Mouse (Mus musculus) midbrain, embryonic 11.5 days (tissue): ENCODE measurements around the gene Scaf1. TPM values are rescaled to one million over a fixed set of nuclear protein-coding genes. Genes with fewer than 3 reads are reported as not detected.

ENCODE experiments used
- ATAC-seq: fragments of 200-750 bp; cut with Nextera tagmentation; 2 replicates; pipeline ENCODE4 v1.8.0; 2017; ENCODE audit warnings: moderate TSS enrichment, moderate library complexity; ENCODE audit not compliant: low FRiP score
- DNase-seq: peaks from one replicate; pipeline ENCODE4 v3.0.0; 2015; ENCODE audit warnings: low spot score; ENCODE audit errors: missing footprints
- H3K27ac ChIP-seq: fragments of 300-500 bp; sonication (generic); 2 replicates; pipeline ENCODE4 v1.5.1; 2014; ENCODE audit warnings: low read depth, low read length
- H3K27me3 ChIP-seq: fragments of 300-500 bp; sonication (generic); 2 replicates; pipeline ENCODE4 v1.6.1; 2014; ENCODE audit warnings: mild to moderate bottlenecking, low read length, moderate library complexity, mixed read lengths; ENCODE audit not compliant: control insufficient read depth, insufficient read depth
- H3K36me3 ChIP-seq: fragments of 300-500 bp; sonication (generic); 2 replicates; pipeline ENCODE4 v1.6.1; 2014; ENCODE audit warnings: mild to moderate bottlenecking, low read length, moderate library complexity, mixed read lengths; ENCODE audit not compliant: control insufficient read depth, insufficient read depth
- H3K4me1 ChIP-seq: fragments of 300-500 bp; sonication (generic); 2 replicates; pipeline ENCODE4 v1.6.1; 2014; ENCODE audit warnings: low read length; ENCODE audit not compliant: control insufficient read depth, insufficient read depth
- H3K4me2 ChIP-seq: fragments of 300-500 bp; sonication (generic); 2 replicates; pipeline ENCODE4 v1.6.1; 2014; ENCODE audit warnings: mild to moderate bottlenecking, moderate library complexity
- H3K4me3 ChIP-seq: fragments of 300-500 bp; sonication (generic); 2 replicates; pipeline ENCODE4 v1.5.1; 2014; ENCODE audit warnings: low read depth, low read length
- H3K9ac ChIP-seq: fragments of 300-500 bp; sonication (generic); 2 replicates; pipeline ENCODE4 v1.6.1; 2014; ENCODE audit warnings: low read length
- H3K9me3 ChIP-seq: fragments of 300-500 bp; sonication (generic); 2 replicates; pipeline ENCODE4 v1.6.1; 2016; ENCODE audit warnings: low read length; ENCODE audit not compliant: control insufficient read depth
- WGBS: fragments of 180-500 bp; shearing (Covaris S2); extraction: QIAGEN DNeasy Blood & Tissue Kit; methylation state at CpG from one replicate; pipeline ENCODE4 v1.1.7; 2014; 5-methylcytosine and 5-hydroxymethylcytosine counted together
- polyA plus RNA-seq: library from polyadenylated mRNA; unstranded; fragments of >200 nt; fragmentation: Nextera tagmentation; extraction: Ambion mirVana; gene quantifications from 2 replicates; pipeline ENCODE4 v1.2.1, GENCODE M21; 2014

Gene Scaf1
- polyA plus RNA-seq, 1 experiment from 2014 or later: 43.6 TPM

DNA sequence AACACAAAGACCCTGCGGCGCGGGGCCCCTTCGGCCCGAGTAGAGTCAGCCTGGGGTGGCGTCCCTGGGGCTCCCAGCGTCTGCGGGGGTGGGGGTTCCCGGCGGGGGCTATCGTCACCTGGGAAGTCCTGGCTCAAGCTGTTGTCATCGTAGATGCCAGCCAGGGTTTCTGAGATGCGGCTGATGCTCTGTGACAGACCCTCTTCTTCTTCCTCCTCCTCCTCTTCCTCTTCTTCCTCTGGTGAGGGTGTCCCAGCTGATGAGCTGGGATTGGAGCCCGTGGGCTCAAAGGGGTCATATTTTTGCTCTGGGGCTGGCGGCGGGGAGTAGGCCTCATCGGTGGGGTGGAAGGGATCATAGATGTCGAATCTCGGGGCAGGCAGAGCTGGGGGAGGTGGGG is 7.8 kb downstream of the Scaf1 start:
- Histone ChIP-seq H3K27ac (no peak overlapping the region), H3K4me2 (no peak overlapping the region), H3K27me3 (no peaks in the 10 kb centered on the region), H3K36me3 (peaks cover 57% of the 10 kb centered on the region), H3K9ac (no peak overlapping the region), H3K9me3 (no peaks in the 10 kb centered on the region), H3K4me3 (no peak overlapping the region), H3K4me1 (no peaks in the 10 kb centered on the region)
- WGBS: 94% methylated on average over 19 of the region's 19 CpGs
- DNase-seq: no peak
- ATAC-seq: no peak

- WGBS: 91% methylated on average over 30 of the region's 30 CpGs
- DNase-seq (no peak), ATAC-seq (no peak)
- Histone ChIP-seq H3K27ac (no peak overlapping the region), H3K9ac (no peak overlapping the region), H3K9me3 (no peaks in the 10 kb centered on the region), H3K4me3 (no peak overlapping the region), H3K4me2 (no peak overlapping the region), H3K36me3 (peaks cover 62% of the 10 kb centered on the region), H3K4me1 (no peaks in the 10 kb centered on the region), H3K27me3 (no peaks in the 10 kb centered on the region)
These were observed 8.3 kb downstream of the Scaf1 start for GRCm38 (mm10) chr7:45007846-45008245.

DNA sequence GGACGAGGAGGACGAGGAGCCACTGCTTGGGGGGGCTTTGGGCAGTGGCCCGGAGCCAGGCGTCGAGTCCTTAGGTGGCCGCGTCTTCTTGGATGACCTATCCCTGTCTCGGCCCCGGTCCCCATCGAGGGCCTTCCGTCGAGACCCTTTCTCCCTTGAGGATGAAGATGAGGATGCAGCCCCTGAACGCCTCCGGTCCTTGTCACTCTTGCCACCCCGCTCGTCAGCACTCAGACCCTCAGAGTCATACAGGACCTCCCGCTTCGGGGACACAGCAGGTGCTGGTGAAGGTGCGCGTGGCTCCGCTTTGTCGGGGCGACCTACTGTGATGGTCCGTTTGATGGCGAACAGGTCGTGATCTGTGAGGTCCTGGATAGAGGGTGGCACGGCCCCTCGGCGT is 9.0 kb downstream of the Scaf1 start:
- H3K27me3 ChIP-seq: no peaks in the 10 kb centered on the region
- no peaks in the 10 kb centered on the region for H3K4me1 ChIP-seq
- H3K4me2 ChIP-seq: no peak overlapping the region
- H3K9ac ChIP-seq: no peak overlapping the region
- 95% methylated on average over 29 of the region's 29 CpGs for WGBS
- no peak overlapping the region for H3K4me3 ChIP-seq
- no peak overlapping the region for H3K27ac ChIP-seq
- H3K9me3 ChIP-seq: no peaks in the 10 kb centered on the region
- no peak for ATAC-seq
- peaks cover 62% of the 10 kb centered on the region for H3K36me3 ChIP-seq
- no peak for DNase-seq

DNA sequence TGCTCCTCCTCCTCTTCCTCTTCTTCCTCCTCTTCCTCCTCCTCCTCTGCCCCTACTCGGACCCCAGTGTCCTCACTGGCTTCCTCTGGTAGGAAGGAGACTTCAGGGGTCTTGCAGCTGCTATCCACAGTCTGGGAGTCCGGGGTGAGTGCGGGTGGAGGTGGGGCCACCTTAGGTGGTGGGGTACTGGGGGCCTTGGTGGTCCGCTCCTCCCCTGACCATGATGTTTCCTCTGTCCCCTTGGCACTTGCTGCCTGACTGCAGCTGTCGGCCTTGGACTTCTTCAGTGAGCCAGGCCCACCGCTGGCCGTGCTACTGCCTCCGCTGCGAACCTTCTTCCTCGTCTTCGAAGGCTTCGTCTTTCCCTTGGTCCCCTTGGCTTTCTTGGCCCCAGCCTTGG is 9.7 kb downstream of the Scaf1 start:
- Histone ChIP-seq H3K27ac (no peak overlapping the region), H3K36me3 (peaks cover 63% of the 10 kb centered on the region), H3K27me3 (no peaks in the 10 kb centered on the region), H3K4me2 (no peak overlapping the region), H3K4me1 (no peaks in the 10 kb centered on the region), H3K9me3 (no peaks in the 10 kb centered on the region), H3K9ac (no peak overlapping the region), H3K4me3 (no peak overlapping the region)
- ATAC-seq (no peak), DNase-seq (no peak)
- WGBS: 95% methylated on average over 12 of the region's 12 CpGs

- no peak overlapping the region for H3K4me3 ChIP-seq
- H3K36me3 ChIP-seq: peaks cover 63% of the 10 kb centered on the region
These were observed 10.7 kb downstream of the Scaf1 start for GRCm38 (mm10) chr7:45005321-45005992.

GRCm38 (mm10) chr7:45004546-45004945 is 11.6 kb downstream of the Scaf1 start:
- H3K27ac ChIP-seq: no peak overlapping the region
- peaks cover under 1% of the 10 kb centered on the region; the same call in 1 of the 2 replicates for H3K4me1 ChIP-seq
- WGBS: 85% methylated on average over 3 of the region's 3 CpGs
- no peak overlapping the region for H3K4me2 ChIP-seq
- H3K4me3 ChIP-seq: no peak overlapping the region
- DNase-seq: no peak
- no peaks in the 10 kb centered on the region for H3K27me3 ChIP-seq
- H3K9me3 ChIP-seq: no peaks in the 10 kb centered on the region
- no peak for ATAC-seq
- no peak overlapping the region for H3K9ac ChIP-seq
- peaks cover 61% of the 10 kb centered on the region for H3K36me3 ChIP-seq

More at GRCm38 (mm10) chr7:45005321-45005992, 10.7 kb downstream of the Scaf1 start:
- Histone ChIP-seq H3K9me3 (no peaks in the 10 kb centered on the region), H3K9ac (no peak overlapping the region), H3K27ac (no peak overlapping the region), H3K4me2 (no peak overlapping the region), H3K27me3 (no peaks in the 10 kb centered on the region), H3K4me1 (no peaks in the 10 kb centered on the region)
- WGBS: 91% methylated on average over 6 of the region's 6 CpGs
- no peak for DNase-seq
- ATAC-seq: no peak

- no peak overlapping the region for H3K9ac ChIP-seq
- H3K36me3 ChIP-seq: peaks cover 51% of the 10 kb centered on the region
- H3K9me3 ChIP-seq: no peaks in the 10 kb centered on the region
- ATAC-seq (no peak), DNase-seq (no peak)
- no peak overlapping the region for H3K27ac ChIP-seq
- no peak overlapping the region for H3K4me3 ChIP-seq
- H3K27me3 ChIP-seq: no peaks in the 10 kb centered on the region
- peaks cover 14% of the 10 kb centered on the region for H3K4me1 ChIP-seq
- WGBS: 87% methylated on average over 7 of the region's 7 CpGs
- no peak overlapping the region for H3K4me2 ChIP-seq
These were observed 13.7 kb downstream of the Scaf1 start for GRCm38 (mm10) chr7:45002440-45002839.

GRCm38 (mm10) chr7:45000539-45001114 is 15.5 kb downstream of the Scaf1 start:
- peaks cover 23% of the 10 kb centered on the region for H3K4me1 ChIP-seq
- no peak overlapping the region for H3K27ac ChIP-seq
- H3K36me3 ChIP-seq: peaks cover 37% of the 10 kb centered on the region
- DNase-seq: no peak
- no peak overlapping the region for H3K4me3 ChIP-seq
- H3K4me2 ChIP-seq: no peak overlapping the region
- H3K9me3 ChIP-seq: no peaks in the 10 kb centered on the region
- no peak for ATAC-seq
- no peak overlapping the region for H3K9ac ChIP-seq
- no peaks in the 10 kb centered on the region for H3K27me3 ChIP-seq
- WGBS: 87% methylated on average over 21 of the region's 21 CpGs

DNA sequence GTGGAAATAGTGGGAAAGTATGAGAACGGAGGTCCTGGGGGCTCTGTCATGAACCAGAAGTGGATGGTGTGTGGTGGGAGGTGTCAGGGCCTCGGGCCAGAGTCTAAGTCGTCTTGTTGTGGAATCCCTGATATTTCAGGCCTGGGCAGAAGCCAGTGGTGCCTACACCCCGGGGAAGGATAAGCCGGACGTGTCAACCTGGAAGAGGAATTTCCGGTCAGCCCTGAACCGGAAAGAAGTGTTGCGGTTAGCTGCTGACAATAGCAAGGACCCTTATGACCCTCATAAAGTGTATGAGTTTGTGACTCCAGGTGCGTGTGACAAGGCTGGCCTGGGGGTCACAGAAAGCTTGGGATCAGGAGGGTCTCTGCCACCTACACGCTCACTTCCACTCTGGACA is 16.4 kb downstream of the Scaf1 start:
- H3K36me3 ChIP-seq: peaks cover 33% of the 10 kb centered on the region; the same call in 1 of the 2 replicates
- no peak overlapping the region for H3K4me2 ChIP-seq
- ATAC-seq: no peak

More for the DNA sequence above, 16.4 kb downstream of the Scaf1 start:
- WGBS: 87% methylated on average over 11 of the region's 11 CpGs
- no peak overlapping the region for H3K4me3 ChIP-seq
- peaks cover 25% of the 10 kb centered on the region for H3K4me1 ChIP-seq
- no peak for DNase-seq
- H3K9ac ChIP-seq: no peak overlapping the region
- H3K27me3 ChIP-seq: no peaks in the 10 kb centered on the region
- H3K9me3 ChIP-seq: no peaks in the 10 kb centered on the region
- no peak overlapping the region for H3K27ac ChIP-seq
